Mouse (Mus musculus) neural tube, postnatal 0 days (tissue): Measurements from ENCODE around the gene Olfr498. TPM values are rescaled to one million over a fixed set of nuclear protein-coding genes. Genes with fewer than 3 reads are reported as not detected.

Source experiments
- polyA plus RNA-seq: library from polyadenylated mRNA; unstranded; fragments of >200 nt; fragmentation: Nextera tagmentation; extraction: Ambion mirVana; gene quantifications from 2 replicates; pipeline ENCODE4 v1.2.1, GENCODE M21; 2015

The Olfr498 gene
- polyA plus RNA-seq = not detected in 2 replicates

DNA sequence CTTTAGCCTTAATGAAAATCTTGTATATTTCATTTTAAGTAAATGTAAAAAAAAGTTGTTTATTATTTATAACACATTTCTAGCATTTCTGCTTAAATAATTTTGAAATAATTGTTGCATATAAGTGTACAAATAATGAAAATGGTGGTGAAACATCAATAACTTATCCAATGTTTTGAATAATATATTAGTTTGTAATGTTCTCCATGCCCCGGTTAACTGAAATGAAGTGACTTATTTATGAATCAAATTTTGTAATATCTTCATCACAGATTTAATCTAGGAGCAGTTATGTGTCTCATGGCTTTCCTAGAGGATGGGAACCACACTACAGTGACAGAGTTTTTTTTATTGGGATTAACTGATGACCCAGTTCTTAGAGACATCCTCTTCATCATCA lies at the start of gene Olfr498:
Gene Olfr498, plus strand, starts transcription at position 301 of the 400 bp plus-strand sequence.

GRCm38 (mm10) chr7:108420121-108420520 lies 45.0 kb upstream of the Olfr498 start, which contains the start of gene Olfr497:
Gene Olfr497, plus strand, starts transcription at chr7:108420421.

Other genes starting within 250 kb of the Olfr498 start
- gene Olfr488, start 207.0 kb upstream of the Olfr498 start, polyA plus RNA-seq = not detected in 2 replicates
- not detected in 2 replicates for gene Olfr490, start 176.4 kb upstream of the Olfr498 start, polyA plus RNA-seq
- not detected in 2 replicates for gene Olfr491, start 151.9 kb upstream of the Olfr498 start, polyA plus RNA-seq
- not detected in 2 replicates for gene Olfr492, start 141.7 kb upstream of the Olfr498 start, polyA plus RNA-seq
- not detected in 2 replicates for gene Olfr493, start 118.3 kb upstream of the Olfr498 start, polyA plus RNA-seq
- not detected in 2 replicates for gene Olfr494, start 100.0 kb upstream of the Olfr498 start, polyA plus RNA-seq
- gene Olfr495, start 72.2 kb upstream of the Olfr498 start, polyA plus RNA-seq = not detected in 2 replicates
- gene Olfr497, start 44.9 kb upstream of the Olfr498 start, polyA plus RNA-seq = not detected in 2 replicates
- gene Olfr502, start 59.7 kb downstream of the Olfr498 start, polyA plus RNA-seq = not detected in 2 replicates
- gene Olfr503, start 79.2 kb downstream of the Olfr498 start, polyA plus RNA-seq = not detected in 2 replicates
- gene Olfr504, start 100.5 kb downstream of the Olfr498 start, polyA plus RNA-seq = not detected in 2 replicates
- gene Olfr506, start 145.5 kb downstream of the Olfr498 start, polyA plus RNA-seq = not detected in 2 replicates
- not detected in 2 replicates for gene Olfr507, start 156.5 kb downstream of the Olfr498 start, polyA plus RNA-seq
- not detected in 2 replicates for gene Olfr508, start 164.7 kb downstream of the Olfr498 start, polyA plus RNA-seq
- gene Olfr509, start 186.6 kb downstream of the Olfr498 start, polyA plus RNA-seq = not detected in 2 replicates
- not detected in 2 replicates for gene Olfr510, start 201.1 kb downstream of the Olfr498 start, polyA plus RNA-seq
- gene Olfr512, start 248.0 kb downstream of the Olfr498 start, polyA plus RNA-seq = not detected in 2 replicates